Mouse (Mus musculus): ENCODE data around the gene Ric1. TPM values are rescaled to one million over a fixed set of nuclear protein-coding genes. Genes with fewer than 3 reads are reported as not detected.

Ric1 gene
- 49.7 and 50.2 TPM in 2 replicates for polyA plus RNA-seq (2011; ENCODE audit: insufficient read depth, insufficient read length, low read depth, missing spikeins)

GRCm38 (mm10) chr19:29521637-29522435 lies at the start of gene Ric1:
Gene Ric1, plus strand, starts transcription at chr19:29522282.
- Histone ChIP-seq H3K4me1 (ENCODE audit: control insufficient read depth, insufficient read depth, low read length) (peaks cover 2% of the 10 kb centered on the region), H3K27ac (ENCODE audit: insufficient read depth, low read length) (peak within 1 kb of the TSS; percentile 71), H3K36me3 (ENCODE audit: control insufficient read depth, insufficient read depth, low read length, poor library complexity, severe bottlenecking) (0 out of 2 replicates have a peak, but pooled peaks cover 6% of the 10 kb centered on the region), H3K4me3 (ENCODE audit: low read depth, low read length) (peak within 1 kb of the TSS; percentile 91), H3K9ac (ENCODE audit: low read depth, poor library complexity, severe bottlenecking) (peak within 1 kb of the TSS; percentile 95), H3K9me3 (replicated peaks; ENCODE audit: control insufficient read depth, insufficient read depth, low read length, poor library complexity, severe bottlenecking) (no peaks in the 10 kb centered on the region), H3K27me3 (ENCODE audit: control insufficient read depth, insufficient read depth, low read length, poor library complexity, severe bottlenecking) (no peaks in the 10 kb centered on the region)
- TF ChIP-seq EP300 (IDR thresholded peaks at IDR 0.05; ENCODE audit: insufficient read depth, low read depth, low read length) (no peak), POLR2A (IDR thresholded peaks at IDR 0.05; ENCODE audit: insufficient read depth, low read length) (peak; percentile 78), CTCF (IDR thresholded peaks at IDR 0.05; ENCODE audit: low read depth, low read length) (no peak)

- no peak for TF ChIP-seq POLR2A (IDR thresholded peaks at IDR 0.05; ENCODE audit: insufficient read depth, low read length)
- no peak for TF ChIP-seq CTCF (IDR thresholded peaks at IDR 0.05; ENCODE audit: low read depth, low read length)
- Histone ChIP-seq H3K9ac (ENCODE audit: low read depth, poor library complexity, severe bottlenecking) (no peak overlapping the region), H3K4me1 (ENCODE audit: control insufficient read depth, insufficient read depth, low read length) (peaks cover 1% of the 10 kb centered on the region), H3K27me3 (ENCODE audit: control insufficient read depth, insufficient read depth, low read length, poor library complexity, severe bottlenecking) (no peaks in the 10 kb centered on the region), H3K4me3 (ENCODE audit: low read depth, low read length) (no peak overlapping the region), H3K36me3 (ENCODE audit: control insufficient read depth, insufficient read depth, low read length, poor library complexity, severe bottlenecking) (no peaks in the 10 kb centered on the region), H3K9me3 (replicated peaks; ENCODE audit: control insufficient read depth, insufficient read depth, low read length, poor library complexity, severe bottlenecking) (no peaks in the 10 kb centered on the region), H3K27ac (ENCODE audit: insufficient read depth, low read length) (no peak overlapping the region)
Measured at GRCm38 (mm10) chr19:29472424-29472823, 49.7 kb upstream of the Ric1 start.

DNA sequence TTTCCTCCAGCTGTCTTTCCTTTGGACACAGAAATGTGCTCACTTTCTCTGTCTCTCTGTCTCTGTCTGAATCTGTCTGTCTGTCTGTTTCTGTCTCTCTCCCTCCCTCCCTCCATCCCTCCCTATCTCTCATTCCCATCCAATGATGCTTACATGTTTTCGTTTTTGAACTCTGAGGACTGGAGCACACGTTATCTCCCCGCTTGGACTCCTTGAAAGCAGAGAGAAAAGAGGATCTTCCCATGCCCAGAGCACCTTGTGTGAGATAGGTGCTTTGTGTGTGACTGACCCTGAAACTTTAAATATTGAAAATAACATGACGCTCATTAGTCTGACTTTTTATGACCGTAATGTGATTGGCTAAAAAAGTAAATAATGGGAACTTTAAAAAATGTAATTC lies 49.1 kb upstream of the Ric1 start:
- Histone ChIP-seq H3K27ac (ENCODE audit: insufficient read depth, low read length) (no peak overlapping the region), H3K9me3 (replicated peaks; ENCODE audit: control insufficient read depth, insufficient read depth, low read length, poor library complexity, severe bottlenecking) (no peaks in the 10 kb centered on the region), H3K4me1 (ENCODE audit: control insufficient read depth, insufficient read depth, low read length) (peaks cover 1% of the 10 kb centered on the region), H3K36me3 (ENCODE audit: control insufficient read depth, insufficient read depth, low read length, poor library complexity, severe bottlenecking) (no peaks in the 10 kb centered on the region), H3K27me3 (ENCODE audit: control insufficient read depth, insufficient read depth, low read length, poor library complexity, severe bottlenecking) (no peaks in the 10 kb centered on the region), H3K4me3 (ENCODE audit: low read depth, low read length) (no peak overlapping the region), H3K9ac (ENCODE audit: low read depth, poor library complexity, severe bottlenecking) (no peak overlapping the region)
- TF ChIP-seq POLR2A (IDR thresholded peaks at IDR 0.05; ENCODE audit: insufficient read depth, low read length) (no peak), EP300 (IDR thresholded peaks at IDR 0.05; ENCODE audit: insufficient read depth, low read depth, low read length) (no peak), CTCF (IDR thresholded peaks at IDR 0.05; ENCODE audit: low read depth, low read length) (no peak)

GRCm38 (mm10) chr19:29474803-29475202 lies 47.3 kb upstream of the Ric1 start:
- Histone ChIP-seq H3K9ac (ENCODE audit: low read depth, poor library complexity, severe bottlenecking) (no peak overlapping the region), H3K9me3 (replicated peaks; ENCODE audit: control insufficient read depth, insufficient read depth, low read length, poor library complexity, severe bottlenecking) (no peaks in the 10 kb centered on the region), H3K36me3 (ENCODE audit: control insufficient read depth, insufficient read depth, low read length, poor library complexity, severe bottlenecking) (no peaks in the 10 kb centered on the region), H3K27ac (ENCODE audit: insufficient read depth, low read length) (no peak overlapping the region), H3K4me1 (ENCODE audit: control insufficient read depth, insufficient read depth, low read length) (peaks cover 1% of the 10 kb centered on the region), H3K27me3 (ENCODE audit: control insufficient read depth, insufficient read depth, low read length, poor library complexity, severe bottlenecking) (no peaks in the 10 kb centered on the region), H3K4me3 (ENCODE audit: low read depth, low read length) (no peak overlapping the region)
- TF ChIP-seq POLR2A (IDR thresholded peaks at IDR 0.05; ENCODE audit: insufficient read depth, low read length) (no peak), EP300 (IDR thresholded peaks at IDR 0.05; ENCODE audit: insufficient read depth, low read depth, low read length) (no peak), CTCF (IDR thresholded peaks at IDR 0.05; ENCODE audit: low read depth, low read length) (no peak)

- H3K9me3 ChIP-seq (replicated peaks; ENCODE audit: control insufficient read depth, insufficient read depth, low read length, poor library complexity, severe bottlenecking) = no peaks in the 10 kb centered on the region
- H3K36me3 ChIP-seq (ENCODE audit: control insufficient read depth, insufficient read depth, low read length, poor library complexity, severe bottlenecking) = no peaks in the 10 kb centered on the region
- H3K27ac ChIP-seq (ENCODE audit: insufficient read depth, low read length) = no peak overlapping the region
- H3K4me3 ChIP-seq (ENCODE audit: low read depth, low read length) = no peak overlapping the region
- H3K4me1 ChIP-seq (ENCODE audit: control insufficient read depth, insufficient read depth, low read length) = no peaks in the 10 kb centered on the region
- TF ChIP-seq POLR2A (IDR thresholded peaks at IDR 0.05; ENCODE audit: insufficient read depth, low read length) (no peak), EP300 (IDR thresholded peaks at IDR 0.05; ENCODE audit: insufficient read depth, low read depth, low read length) (no peak), CTCF (IDR thresholded peaks at IDR 0.05; ENCODE audit: low read depth, low read length) (no peak)
- no peak overlapping the region for H3K9ac ChIP-seq (ENCODE audit: low read depth, poor library complexity, severe bottlenecking)
- no peaks in the 10 kb centered on the region for H3K27me3 ChIP-seq (ENCODE audit: control insufficient read depth, insufficient read depth, low read length, poor library complexity, severe bottlenecking)
Measured at GRCm38 (mm10) chr19:29475210-29475620, 46.9 kb upstream of the Ric1 start.

- H3K9me3 ChIP-seq (replicated peaks; ENCODE audit: control insufficient read depth, insufficient read depth, low read length, poor library complexity, severe bottlenecking) = no peaks in the 10 kb centered on the region
- TF ChIP-seq CTCF (IDR thresholded peaks at IDR 0.05; ENCODE audit: low read depth, low read length) = no peak
- TF ChIP-seq POLR2A (IDR thresholded peaks at IDR 0.05; ENCODE audit: insufficient read depth, low read length) = no peak
- TF ChIP-seq EP300 (IDR thresholded peaks at IDR 0.05; ENCODE audit: insufficient read depth, low read depth, low read length) = no peak
Measured at GRCm38 (mm10) chr19:29478598-29478997, 43.5 kb upstream of the Ric1 start.

More at GRCm38 (mm10) chr19:29478598-29478997, 43.5 kb upstream of the Ric1 start:
- Histone ChIP-seq H3K4me1 (ENCODE audit: control insufficient read depth, insufficient read depth, low read length) (no peaks in the 10 kb centered on the region), H3K27me3 (ENCODE audit: control insufficient read depth, insufficient read depth, low read length, poor library complexity, severe bottlenecking) (no peaks in the 10 kb centered on the region), H3K9ac (ENCODE audit: low read depth, poor library complexity, severe bottlenecking) (no peak overlapping the region), H3K36me3 (ENCODE audit: control insufficient read depth, insufficient read depth, low read length, poor library complexity, severe bottlenecking) (no peaks in the 10 kb centered on the region), H3K4me3 (ENCODE audit: low read depth, low read length) (no peak overlapping the region), H3K27ac (ENCODE audit: insufficient read depth, low read length) (no peak overlapping the region)

All from ES-Bruce4 (cell line).